Mouse (Mus musculus) cerebellum, postnatal 25 days (tissue): ENCODE measurements at regions not wholly inside any gene's neighbourhood (a gene's known extent, or its start where the extent isn't known, plus 50 kb on each side); places are given as distances from the start of the nearest gene placed in this dataset.
A peak's percentile ranks its signal among the peaks of the same experiment; 100 is the strongest.

Experiments used
- DNase-seq, 2 experiments: peaks; one replicate each; pipeline ENCODE4 v3.0.0; 2021; ENCODE audit warnings: mixed read lengths in 2 of 2

GRCm38 (mm10) chr13:107239035-107239387, 217.1 kb upstream of the Kif2a start:
- DNase-seq = no peak

- DNase-seq = no peak
Observed at GRCm38 (mm10) chr13:107238364-107239034, 216.6 kb upstream of the Kif2a start.

- DNase-seq = peak; percentile 22 to 40
Observed at GRCm38 (mm10) chr13:107219456-107219855, 197.5 kb upstream of the Kif2a start.

GRCm38 (mm10) chr13:107218351-107218750, 196.4 kb upstream of the Kif2a start:
- peak; percentile 71 to 76 for DNase-seq

GRCm38 (mm10) chr13:107217825-107218224, 195.9 kb upstream of the Kif2a start:
- no peak for DNase-seq

GRCm38 (mm10) chr13:107213281-107213680, 191.4 kb upstream of the Kif2a start:
- no peak for DNase-seq

GRCm38 (mm10) chr13:107210676-107211075, 188.8 kb upstream of the Kif2a start:
- peak; percentile 46 to 68 for DNase-seq

- DNase-seq = peak; percentile 46 to 67
Observed at GRCm38 (mm10) chr13:107207354-107208181, 185.6 kb upstream of the Kif2a start.

- no peak for DNase-seq
Observed at GRCm38 (mm10) chr13:107199875-107200274, 177.9 kb upstream of the Kif2a start.

GRCm38 (mm10) chr13:107193426-107193825, 171.5 kb upstream of the Kif2a start:
- DNase-seq = no peak

- DNase-seq = no peak
Observed at GRCm38 (mm10) chr13:107187258-107187878, 165.4 kb upstream of the Kif2a start.

- peak; percentile 61 to 78 for DNase-seq
Observed at GRCm38 (mm10) chr13:107182544-107182943, 160.6 kb upstream of the Kif2a start.

GRCm38 (mm10) chr13:107179551-107179950, 157.6 kb upstream of the Kif2a start:
- DNase-seq = no peak

GRCm38 (mm10) chr13:107177595-107177994, 155.7 kb upstream of the Kif2a start:
- DNase-seq = no peak

- no peak for DNase-seq
Observed at GRCm38 (mm10) chr13:107175891-107176290, 154.0 kb upstream of the Kif2a start.

GRCm38 (mm10) chr13:107168599-107169149, 146.7 kb upstream of the Kif2a start:
- DNase-seq = peak; percentile 78 to 82

GRCm38 (mm10) chr13:107167856-107168598, 146.1 kb upstream of the Kif2a start:
- DNase-seq = no peak

GRCm38 (mm10) chr13:107151548-107151947, 129.6 kb upstream of the Kif2a start:
- no peak for DNase-seq

- no peak for DNase-seq
Observed at GRCm38 (mm10) chr13:107141209-107141608, 119.3 kb upstream of the Kif2a start.

GRCm38 (mm10) chr13:107134125-107134524, 112.2 kb upstream of the Kif2a start:
- DNase-seq = no peak

- no peak for DNase-seq
Observed at GRCm38 (mm10) chr13:107126636-107127035, 104.7 kb upstream of the Kif2a start.

GRCm38 (mm10) chr13:107124130-107124668, 102.3 kb upstream of the Kif2a start:
- DNase-seq = no peak
